Mouse (Mus musculus) embryonic stem cell, embryonic (primary cell): ENCODE data around the gene Olfr1325.
"Not testable (repeated sequence)": the region's sequence is repeated elsewhere in the genome, so short reads cannot be mapped to it uniquely, and the experiment has no call there.

Experiments used
- CTCF ChIA-PET, 4 experiments: fragments of 300-600 bp in 2 of 4; fragments of 350-600 bp in 2 of 4; sonication (Branson Sonifier 250); formaldehyde crosslinking; loops; one replicate each; lab custom pipeline; 2022; ENCODE audit warnings: inconsistent platforms in 2 of 4; lab: Charles Lee
- POLR2A ChIA-PET, 4 experiments: fragments of 300-600 bp in 2 of 4; fragments of 350-600 bp in 2 of 4; sonication (Branson Sonifier 250); formaldehyde crosslinking; loops; one replicate each; lab custom pipeline; 2022; ENCODE audit warnings: antibody characterized with exemption in 4 of 4, inconsistent platforms in 1 of 4; lab: Charles Lee

The Olfr1325 gene

GRCm38 (mm10) chrX:74592379-74592778, at the start of gene Olfr1325:
Gene Olfr1325, plus strand, starts transcription at chrX:74592679.
- ChIA-PET CTCF (no interaction called here), POLR2A (no interaction called here)

GRCm38 (mm10) chrX:74574788-74575187, 17.7 kb upstream of the Olfr1325 start, which contains the start of gene Olfr1326-ps1:
Gene Olfr1326-ps1, minus strand, starts transcription at chrX:74574888.
- CTCF ChIA-PET, result no interaction called here
- POLR2A ChIA-PET, result no interaction called here

- CTCF ChIA-PET, POLR2A ChIA-PET: not testable (repeated sequence)
Measured at GRCm38 (mm10) chrX:74645466-74646323, 53.2 kb downstream of the Olfr1325 start, which contains the start of gene Gm5640. Gene Gm5640, minus strand, starts transcription at chrX:74645635.

- CTCF ChIA-PET, result not testable (repeated sequence)
Measured at GRCm38 (mm10) chrX:74646393-74646792, 53.9 kb downstream of the Olfr1325 start.

More at GRCm38 (mm10) chrX:74646393-74646792, 53.9 kb downstream of the Olfr1325 start:
- POLR2A ChIA-PET, result not testable (repeated sequence)
